Mouse (Mus musculus) lung, embryonic 16.5 days (tissue): ENCODE measurements around the gene Schip1. TPM values are rescaled to one million over a fixed set of nuclear protein-coding genes. Genes with fewer than 3 reads are reported as not detected.

Experiments
- ATAC-seq: fragments of 200-750 bp; cut with Nextera tagmentation; 2 replicates; pipeline ENCODE4 v1.8.0; 2017; ENCODE audit warnings: low read depth, mild to moderate bottlenecking, moderate library complexity
- H3K27ac ChIP-seq: fragments of 300-500 bp; sonication (generic); 2 replicates; pipeline ENCODE4 v1.5.1; 2014; ENCODE audit warnings: mild to moderate bottlenecking, control low read depth, low read length
- H3K27me3 ChIP-seq: fragments of 300-500 bp; sonication (generic); 2 replicates; pipeline ENCODE4 v1.6.1; 2014; ENCODE audit warnings: low read depth, low read length, mixed read lengths; ENCODE audit not compliant: control insufficient read depth, insufficient read depth
- H3K36me3 ChIP-seq: fragments of 300-500 bp; sonication (generic); 2 replicates; pipeline ENCODE4 v1.6.1; 2014; ENCODE audit warnings: low read length; ENCODE audit not compliant: control insufficient read depth, insufficient read depth
- H3K4me1 ChIP-seq: fragments of 300-500 bp; sonication (generic); replicated peaks from 2 replicates; pipeline ENCODE4 v1.6.1; 2014; ENCODE audit warnings: low read length, mixed read lengths; ENCODE audit not compliant: control insufficient read depth, insufficient read depth
- H3K4me2 ChIP-seq: fragments of 300-500 bp; sonication (generic); 2 replicates; pipeline ENCODE4 v1.6.1; 2014; ENCODE audit warnings: low read depth, low read length, control low read depth
- H3K4me3 ChIP-seq: fragments of 300-500 bp; sonication (generic); 2 replicates; pipeline ENCODE4 v1.5.1; 2014; ENCODE audit warnings: mild to moderate bottlenecking, low read length, control low read depth
- H3K9ac ChIP-seq: fragments of 300-500 bp; sonication (generic); 2 replicates; pipeline ENCODE4 v1.6.1; 2014; ENCODE audit warnings: low read length, control low read depth
- H3K9me3 ChIP-seq: fragments of 300-500 bp; sonication (generic); 2 replicates; pipeline ENCODE4 v1.6.1; 2016; ENCODE audit warnings: low read length; ENCODE audit not compliant: control insufficient read depth
- WGBS: fragments of 180-500 bp; shearing (Covaris S2); extraction: QIAGEN DNeasy Blood & Tissue Kit; methylation state at CpG from one replicate; pipeline ENCODE4 v1.1.7; 2014; 5-methylcytosine and 5-hydroxymethylcytosine counted together
- polyA plus RNA-seq: library from polyadenylated mRNA; unstranded; fragments of >200 nt; fragmentation: Nextera tagmentation; extraction: Ambion mirVana; gene quantifications from 2 replicates; pipeline ENCODE4 v1.2.1, GENCODE M21; 2015

Schip1 gene
- polyA plus RNA-seq, 1 experiment from 2014 or later: 31.2 TPM

GRCm38 (mm10) chr3:68518041-68518440 is 453.4 kb downstream of the Schip1 start:
- H3K27ac ChIP-seq: no peak overlapping the region
- H3K27me3 ChIP-seq: no peaks in the 10 kb centered on the region
- no peaks in the 10 kb centered on the region for H3K9me3 ChIP-seq
- no peak overlapping the region for H3K4me2 ChIP-seq
- no peak overlapping the region for H3K4me3 ChIP-seq
- H3K9ac ChIP-seq: no peak overlapping the region
- H3K4me1 ChIP-seq: peaks cover 8% of the 10 kb centered on the region
- 85% methylated on average over 8 of the region's 8 CpGs for WGBS
- ATAC-seq: no peak
- H3K36me3 ChIP-seq: no peaks in the 10 kb centered on the region

DNA sequence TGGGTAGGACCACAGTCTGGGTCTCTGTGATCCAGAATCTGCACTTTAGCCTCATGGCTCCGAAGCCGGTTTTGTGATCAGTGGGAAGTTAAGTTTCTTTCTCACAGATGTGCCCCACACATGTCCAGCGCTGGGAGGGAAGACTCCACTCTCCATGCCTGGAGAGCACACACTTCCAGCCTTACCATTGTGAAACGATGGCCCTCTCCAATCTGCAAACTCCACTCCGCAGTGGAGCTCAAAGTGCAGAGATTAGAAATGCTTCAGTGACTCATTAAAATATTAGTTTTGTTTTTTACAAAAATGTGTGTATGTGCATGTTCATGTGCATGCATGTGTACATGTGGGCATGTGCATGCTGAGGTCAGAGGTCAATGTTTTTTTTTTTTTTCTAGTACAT is 454.0 kb downstream of the Schip1 start:
- no peaks in the 10 kb centered on the region for H3K27me3 ChIP-seq
- H3K4me1 ChIP-seq: peaks cover 8% of the 10 kb centered on the region
- no peaks in the 10 kb centered on the region for H3K9me3 ChIP-seq
- no peak overlapping the region for H3K4me2 ChIP-seq
- 86% methylated on average over 5 of the region's 5 CpGs for WGBS
- no peak overlapping the region for H3K9ac ChIP-seq
- H3K27ac ChIP-seq: no peak overlapping the region
- no peaks in the 10 kb centered on the region for H3K36me3 ChIP-seq
- ATAC-seq: no peak
- no peak overlapping the region for H3K4me3 ChIP-seq

GRCm38 (mm10) chr3:68525361-68525878 is 460.8 kb downstream of the Schip1 start:
- no peak overlapping the region for H3K9ac ChIP-seq
- H3K36me3 ChIP-seq: no peaks in the 10 kb centered on the region
- no peak overlapping the region for H3K27ac ChIP-seq
- no peak for ATAC-seq
- H3K4me2 ChIP-seq: no peak overlapping the region
- no peaks in the 10 kb centered on the region for H3K4me1 ChIP-seq
- 87% methylated on average over 10 of the region's 10 CpGs for WGBS
- no peaks in the 10 kb centered on the region for H3K9me3 ChIP-seq
- no peaks in the 10 kb centered on the region for H3K27me3 ChIP-seq
- no peak overlapping the region for H3K4me3 ChIP-seq

- no peaks in the 10 kb centered on the region for H3K4me1 ChIP-seq
- H3K36me3 ChIP-seq: no peaks in the 10 kb centered on the region
- no peak overlapping the region for H3K4me2 ChIP-seq
- 52% methylated on average over 4 of the region's 4 CpGs for WGBS
- no peak for ATAC-seq
- no peaks in the 10 kb centered on the region for H3K27me3 ChIP-seq
- H3K9me3 ChIP-seq: no peaks in the 10 kb centered on the region
- no peak overlapping the region for H3K4me3 ChIP-seq
- no peak overlapping the region for H3K9ac ChIP-seq
- H3K27ac ChIP-seq: no peak overlapping the region
Measured at GRCm38 (mm10) chr3:68526416-68526815, 461.8 kb downstream of the Schip1 start.

DNA sequence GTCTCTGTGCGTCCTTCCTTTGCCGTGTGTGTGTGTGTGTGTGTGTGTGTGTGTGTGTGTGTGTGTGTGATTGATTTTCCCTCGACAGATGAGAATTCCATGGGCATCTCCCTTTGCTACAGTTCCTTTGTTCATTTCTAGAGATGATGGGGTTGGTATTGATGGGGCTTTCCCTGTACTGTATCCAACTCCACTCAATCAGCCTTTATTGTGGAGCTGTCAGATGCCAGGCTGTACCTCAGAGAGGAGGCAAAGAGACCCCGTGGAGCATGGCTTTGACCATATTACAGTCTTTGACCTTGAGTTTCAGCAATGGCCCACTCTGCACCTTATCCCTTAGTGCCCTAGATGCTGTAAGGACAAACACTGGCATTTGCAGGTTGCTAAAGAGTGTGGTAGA is 462.6 kb downstream of the Schip1 start:
- Histone ChIP-seq H3K27me3 (no peaks in the 10 kb centered on the region), H3K4me1 (no peaks in the 10 kb centered on the region), H3K27ac (no peak overlapping the region), H3K4me3 (no peak overlapping the region), H3K36me3 (no peaks in the 10 kb centered on the region), H3K4me2 (no peak overlapping the region), H3K9me3 (no peaks in the 10 kb centered on the region), H3K9ac (no peak overlapping the region)
- 67% methylated on average over 4 of the region's 4 CpGs for WGBS
- ATAC-seq: no peak

- H3K9me3 ChIP-seq: no peaks in the 10 kb centered on the region
- 85% methylated on average over 4 of the region's 4 CpGs for WGBS
- H3K36me3 ChIP-seq: no peaks in the 10 kb centered on the region
- ATAC-seq: no peak
- H3K4me3 ChIP-seq: no peak overlapping the region
- H3K4me2 ChIP-seq: no peak overlapping the region
- no peaks in the 10 kb centered on the region for H3K27me3 ChIP-seq
- no peak overlapping the region for H3K27ac ChIP-seq
- H3K4me1 ChIP-seq: peaks cover 18% of the 10 kb centered on the region
- no peak overlapping the region for H3K9ac ChIP-seq
Measured at GRCm38 (mm10) chr3:68531908-68532307, 467.3 kb downstream of the Schip1 start.

GRCm38 (mm10) chr3:68534571-68535051 is 470.0 kb downstream of the Schip1 start:
- Histone ChIP-seq H3K27me3 (no peaks in the 10 kb centered on the region), H3K4me1 (peaks cover 18% of the 10 kb centered on the region), H3K36me3 (no peaks in the 10 kb centered on the region), H3K27ac (peak overlapping the region; percentile 94), H3K4me3 (no peak overlapping the region), H3K9ac (0 out of 2 replicates have a peak overlapping the region, but pooled peaks have one; percentile 11), H3K9me3 (no peaks in the 10 kb centered on the region), H3K4me2 (0 out of 2 replicates have a peak overlapping the region, but pooled peaks have one; percentile 17)
- 26% methylated on average over 4 of the region's 7 CpGs for WGBS
- ATAC-seq: peak; percentile 94

- no peak overlapping the region for H3K4me3 ChIP-seq
- H3K9me3 ChIP-seq: no peaks in the 10 kb centered on the region
- no peak overlapping the region for H3K4me2 ChIP-seq
- H3K9ac ChIP-seq: no peak overlapping the region
- no peaks in the 10 kb centered on the region for H3K36me3 ChIP-seq
- peak; percentile 50 for ATAC-seq
- H3K4me1 ChIP-seq: peaks cover 18% of the 10 kb centered on the region
- 56% methylated on average over 7 of the region's 7 CpGs for WGBS
- peak overlapping the region; percentile 94 for H3K27ac ChIP-seq
- no peaks in the 10 kb centered on the region for H3K27me3 ChIP-seq
Measured at GRCm38 (mm10) chr3:68535160-68535728, 470.6 kb downstream of the Schip1 start.

GRCm38 (mm10) chr3:68536071-68536470 is 471.5 kb downstream of the Schip1 start:
- Histone ChIP-seq H3K4me3 (no peak overlapping the region), H3K36me3 (no peaks in the 10 kb centered on the region), H3K9me3 (no peaks in the 10 kb centered on the region), H3K4me1 (peaks cover 18% of the 10 kb centered on the region), H3K9ac (no peak overlapping the region), H3K27me3 (no peaks in the 10 kb centered on the region), H3K27ac (0 out of 2 replicates have a peak overlapping the region, but pooled peaks have one; percentile 20), H3K4me2 (no peak overlapping the region)
- 50% methylated on average over 3 of the region's 3 CpGs for WGBS
- ATAC-seq: no peak
